Comparison of ENCODE assay signal across 9 mouse cellular contexts in genomic region chr12:80739482-80739881, GRCm38 (mm10). TPM values are rescaled to one million over a fixed set of nuclear protein-coding genes. Genes with fewer than 3 reads are reported as not detected.
DNase-seq lines count a peak whose midpoint lies in the region; ATAC-seq lines count a peak whose summit lies in the region.
"Had no signal": no experiment of that assay in that cellular context is flagged by ENCODE, and none has a peak within 500 bp of the region (broad histone marks: within the 10 kb centered on the region; RNA-seq: fewer than 3 reads in every experiment).

No protein-coding gene starts in this region.

- no peak overlapping the region for H3K27ac ChIP-seq in forebrain, embryonic 14.5 days (ENCODE audit: low read depth, low read length)
- H3K27ac ChIP-seq: limb, embryonic 15.5 days had no signal

- no peaks in the 10 kb centered on the region for H3K9me3 ChIP-seq in forebrain, embryonic 14.5 days (replicated peaks; ENCODE audit: control insufficient read depth, low read length)
- H3K9me3 ChIP-seq: limb, embryonic 15.5 days had no signal

- no peaks in the 10 kb centered on the region for H3K36me3 ChIP-seq in forebrain, embryonic 14.5 days (ENCODE audit: control insufficient read depth, insufficient read depth, low read length)
- H3K36me3 ChIP-seq: limb, embryonic 15.5 days had no signal

- no peak overlapping the region for H3K4me3 ChIP-seq in forebrain, embryonic 14.5 days (ENCODE audit: low read depth, low read length)
- H3K4me3 ChIP-seq: limb, embryonic 15.5 days had no signal

- peak; percentile 55 for DNase-seq in CD4-positive, CD25-positive, alpha-beta regulatory T cell, adult 2 months (ENCODE audit: low read depth, low spot score)
- DNase-seq in spleen, adult 12 weeks (ENCODE audit: low spot score): peak; percentile 25
- no peak for DNase-seq in spleen, postnatal 36 days (ENCODE audit: low spot score in 2 of 2)
- DNase-seq in kidney, postnatal 4 days: peak; percentile 62 to 67
- peak; percentile 59 for DNase-seq in thymus, postnatal 14 days
- DNase-seq in forebrain, embryonic 14.5 days (ENCODE audit: low spot score): no peak
- DNase-seq in frontal cortex, postnatal 14 days (ENCODE audit: low spot score in 2 of 2): no peak

- ATAC-seq in CD4-positive, CD25-positive, alpha-beta regulatory T cell, adult 4 months: no peak
- no peak for ATAC-seq in forebrain, embryonic 14.5 days

- H3K27me3 ChIP-seq in forebrain, embryonic 14.5 days (replicated peaks; ENCODE audit: control insufficient read depth, insufficient read depth, low read length): no peaks in the 10 kb centered on the region

- H3K9ac ChIP-seq in forebrain, embryonic 14.5 days (ENCODE audit: low read length): no peak overlapping the region
- H3K9ac ChIP-seq: limb, embryonic 15.5 days had no signal

- no peak overlapping the region for H3K4me2 ChIP-seq in forebrain, embryonic 14.5 days (ENCODE audit: low read length)
- H3K4me2 ChIP-seq: limb, embryonic 15.5 days had no signal

- WGBS in forebrain, embryonic 14.5 days: 41% methylated on average over 9 of the region's 9 CpGs

- peaks cover 18% of the 10 kb centered on the region for H3K4me1 ChIP-seq in forebrain, embryonic 14.5 days (ENCODE audit: control insufficient read depth, insufficient read depth, low read length)

RNA-seq across cellular contexts. Expression of gene Ccdc177, which starts 21.0 kb away (rescaled TPM):
- polyA plus RNA-seq in CD4-positive, CD25-positive, alpha-beta regulatory T cell, adult 4 months (2017; shearing (Covaris generic)): not detected
- polyA plus RNA-seq in forebrain, embryonic 14.5 days (2014; fragmentation: Nextera tagmentation; extraction: Ambion mirVana): 6.3 and 6.7 TPM in 2 replicates

RNA-seq across cellular contexts. Expression of gene Plekhd1, which starts 47.1 kb away (rescaled TPM):
- under 1 TPM; 0.28 to 0.90 TPM for polyA plus RNA-seq in CD4-positive, CD25-positive, alpha-beta regulatory T cell, adult 4 months (2017; shearing (Covaris generic))
- 0.15 and 0.38 TPM in 2 replicates for polyA plus RNA-seq in forebrain, embryonic 14.5 days (2014; fragmentation: Nextera tagmentation; extraction: Ambion mirVana)

RNA-seq across cellular contexts. Expression of gene Susd6, which starts 50.8 kb away (rescaled TPM):
- 10 to 100 TPM; 23.1 to 29.8 TPM for polyA plus RNA-seq in CD4-positive, CD25-positive, alpha-beta regulatory T cell, adult 4 months (2017; shearing (Covaris generic))
- 11.7 and 13.4 TPM in 2 replicates for polyA plus RNA-seq in forebrain, embryonic 14.5 days (2014; fragmentation: Nextera tagmentation; extraction: Ambion mirVana)

Comparison
In these comparisons a context has a peak if more than half of its experiments do, and no peak if none do; other contexts are left out.
1. DNase-seq: peak in CD4-positive, CD25-positive, alpha-beta regulatory T cell, adult 2 months (single experiment), spleen, adult 12 weeks (single experiment), kidney, postnatal 4 days (2 of 2) and thymus, postnatal 14 days (single experiment); none in spleen, postnatal 36 days (0 of 2), forebrain, embryonic 14.5 days (single experiment) and frontal cortex, postnatal 14 days (0 of 2).